Comparison of ENCODE assay signal across 9 mouse cellular contexts in the genomic region with DNA sequence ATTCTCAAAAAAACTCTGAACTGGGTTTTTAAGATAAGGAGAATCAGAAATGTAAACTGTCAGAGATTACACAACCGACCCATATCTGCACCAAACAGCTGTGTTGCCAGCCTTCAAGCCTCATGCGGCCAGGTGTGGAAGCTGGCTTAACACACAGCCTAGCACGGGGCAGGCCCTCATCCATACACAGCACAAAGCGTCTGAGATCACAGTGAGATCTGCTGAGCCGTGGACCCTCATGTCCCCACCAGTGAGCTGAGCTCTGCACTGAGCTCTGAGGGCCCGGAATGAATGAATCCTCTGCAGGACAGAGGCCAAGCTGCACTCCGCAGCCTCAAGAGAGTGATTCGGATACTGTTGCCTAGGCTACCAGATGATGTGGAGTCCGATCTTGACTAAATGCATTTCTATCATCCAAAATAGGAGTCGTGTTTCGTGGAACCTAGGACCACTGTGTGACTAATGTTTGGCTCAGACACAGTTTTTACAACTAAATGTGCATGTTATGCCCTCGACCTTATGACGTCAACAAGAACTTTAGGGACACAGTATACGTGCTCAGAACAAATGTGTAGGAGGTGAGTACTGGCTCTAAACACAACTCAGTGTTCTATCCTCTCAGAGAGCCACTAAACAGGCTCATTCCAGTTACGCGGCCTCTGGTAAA. TPM values are rescaled to one million over a fixed set of nuclear protein-coding genes. Genes with fewer than 3 reads are reported as not detected.
DNase-seq lines count a peak whose midpoint lies in the region; ATAC-seq and TF ChIP-seq lines count a peak whose summit lies in the region.
"Had no signal": no experiment of that assay in that cellular context is flagged by ENCODE, and none has a peak within 500 bp of the region (broad histone marks: within the 10 kb centered on the region; RNA-seq: fewer than 3 reads in every experiment).

No protein-coding gene starts in this region.

- TF ChIP-seq CTCF in midbrain, postnatal 0 days (IDR thresholded peaks at IDR 0.05): no peak

- ATAC-seq in kidney, embryonic 15.5 days (replicated peaks; ENCODE audit: low FRiP score): peak; percentile 30; the same call in 1 of the 2 replicates
- ATAC-seq in midbrain, postnatal 0 days (ENCODE audit: low FRiP score): peak; percentile 20; the same call in 1 of the 2 replicates
- ATAC-seq: forebrain, embryonic 16.5 days had no signal

- no peak overlapping the region for H3K9ac ChIP-seq in kidney, embryonic 15.5 days
- H3K9ac ChIP-seq in midbrain, postnatal 0 days (replicated peaks; ENCODE audit: low read length, poor library complexity, severe bottlenecking): no peak overlapping the region; the same call in 1 of the 2 replicates

- no peaks in the 10 kb centered on the region for H3K9me3 ChIP-seq in kidney, embryonic 15.5 days (replicated peaks)
- H3K9me3 ChIP-seq in limb, embryonic 10.5 days (replicated peaks): no peaks in the 10 kb centered on the region
- no peaks in the 10 kb centered on the region for H3K9me3 ChIP-seq in midbrain, postnatal 0 days (ENCODE audit: low read length)

- H3K4me1 ChIP-seq in kidney, embryonic 15.5 days: peaks cover 30% of the 10 kb centered on the region
- H3K4me1 ChIP-seq in limb, embryonic 10.5 days: peaks cover 54% of the 10 kb centered on the region
- H3K4me1 ChIP-seq in midbrain, postnatal 0 days (ENCODE audit: insufficient read depth, low read length): 0 out of 2 replicates have a peak, but pooled peaks cover 3% of the 10 kb centered on the region

- H3K4me3 ChIP-seq in kidney, embryonic 15.5 days (replicated peaks): no peak overlapping the region
- H3K4me3 ChIP-seq in limb, embryonic 10.5 days: no peak overlapping the region
- H3K4me3 ChIP-seq in midbrain, postnatal 0 days (ENCODE audit: low read depth, low read length): no peak overlapping the region

- peak overlapping the region; percentile 19 for H3K27ac ChIP-seq in kidney, embryonic 15.5 days
- H3K27ac ChIP-seq in limb, embryonic 10.5 days: peak overlapping the region; percentile 61
- 0 out of 2 replicates have a peak overlapping the region, but pooled peaks have one; percentile 12 for H3K27ac ChIP-seq in midbrain, postnatal 0 days (ENCODE audit: low read depth, low read length)

- H3K27me3 ChIP-seq in kidney, embryonic 15.5 days: no peaks in the 10 kb centered on the region
- no peaks in the 10 kb centered on the region for H3K27me3 ChIP-seq in limb, embryonic 10.5 days (ENCODE audit: low read depth, poor library complexity, severe bottlenecking)
- H3K27me3 ChIP-seq in midbrain, postnatal 0 days (ENCODE audit: insufficient read depth, low read length): no peaks in the 10 kb centered on the region

- 52% methylated on average over 16 of the region's 16 CpGs for WGBS in kidney, embryonic 15.5 days
- 84% methylated on average over 16 of the region's 16 CpGs for WGBS in limb, embryonic 10.5 days
- 48% methylated on average over 16 of the region's 16 CpGs for WGBS in midbrain, postnatal 0 days

- no peak for DNase-seq in kidney, adult 8-10 months
- peak; percentile 65 for DNase-seq in c-Kit-positive CD71-positive TER-119-negative erythroid progenitor cells, embryonic 14.5 days (ENCODE audit: low read depth)
- DNase-seq in limb, embryonic 10.5 days (ENCODE audit: low spot score): no peak
- DNase-seq in midbrain, postnatal 0 days (ENCODE audit: low spot score): no peak
- DNase-seq in heart, postnatal 14 days: no peak
- DNase-seq in cerebellum, adult 18-20 months: no peak
- no peak for DNase-seq in adrenal gland, postnatal 25 days

- intact Hi-C loops in heart, postnatal 14 days (cut with DNase I): no loop called here

- H3K36me3 ChIP-seq in kidney, embryonic 15.5 days: peaks cover 20% of the 10 kb centered on the region
- H3K36me3 ChIP-seq in limb, embryonic 10.5 days: peaks cover 10% of the 10 kb centered on the region
- peaks cover 20% of the 10 kb centered on the region for H3K36me3 ChIP-seq in midbrain, postnatal 0 days (ENCODE audit: insufficient read depth, low read length)

- H3K4me2 ChIP-seq in kidney, embryonic 15.5 days: no peak overlapping the region
- no peak overlapping the region for H3K4me2 ChIP-seq in midbrain, postnatal 0 days (ENCODE audit: low read depth, low read length, poor library complexity, severe bottlenecking)

RNA-seq across cellular contexts. Expression of a gene that starts 27.6 kb away (rescaled TPM):
- 6.6 and 7.0 TPM in 2 replicates for polyA plus RNA-seq in kidney, embryonic 15.5 days (2015; fragmentation: Nextera tagmentation; extraction: Ambion mirVana)
- polyA plus RNA-seq in limb, embryonic 10.5 days (2016; fragmentation: Nextera tagmentation; extraction: Ambion mirVana): 7.4 and 8.2 TPM in 2 replicates
- total RNA-seq in midbrain, postnatal 0 days (2014; rRNA removed): 10.1 and 10.3 TPM in 2 replicates
- 2.2 and 3.7 TPM in 2 replicates for polyA plus RNA-seq in midbrain, postnatal 0 days (2015; fragmentation: Nextera tagmentation; extraction: Ambion mirVana)
- total RNA-seq in heart, postnatal 14 days (2021): 10 to 100 TPM in 1 of 2 experiments, 1 to 10 TPM in 1; 9.9 to 10.9 TPM
- 107 and 122 TPM in 2 replicates for total RNA-seq in adrenal gland, postnatal 25 days (2021)
